Mouse (Mus musculus): ENCODE data around the gene Cwh43. TPM values are rescaled to one million over a fixed set of nuclear protein-coding genes. Genes with fewer than 3 reads are reported as not detected.

Gene Cwh43
- polyA plus RNA-seq, 1 experiment, result 7.5 TPM

GRCm38 (mm10) chr5:73367906-73368305 is 38.0 kb upstream of the Cwh43 start:
- 83% methylated on average over 4 of the region's 4 CpGs for WGBS
- Histone ChIP-seq H3K27me3 (replicated peaks; ENCODE audit: control insufficient read depth, insufficient read depth, low read length) (no peaks in the 10 kb centered on the region), H3K27ac (ENCODE audit: insufficient read depth, low read depth, low read length) (no peak overlapping the region), H3K4me3 (ENCODE audit: insufficient read depth, low read depth, low read length) (no peak overlapping the region), H3K4me1 (ENCODE audit: control insufficient read depth, insufficient read depth, low read length) (no peaks in the 10 kb centered on the region), H3K36me3 (ENCODE audit: control insufficient read depth, insufficient read depth, low read length) (no peaks in the 10 kb centered on the region)
- TF ChIP-seq CTCF (conservative IDR thresholded peaks at IDR 0.05; ENCODE audit: insufficient read depth, insufficient read length, low read depth, low read length) (no peak), POLR2A (IDR thresholded peaks at IDR 0.05; ENCODE audit: low read depth, low read length) (no peak)
- no peak for DNase-seq

GRCm38 (mm10) chr5:73368845-73369447 is 36.9 kb upstream of the Cwh43 start:
- H3K27ac ChIP-seq (ENCODE audit: insufficient read depth, low read depth, low read length), result no peak overlapping the region

GRCm38 (mm10) chr5:73369731-73370130 is 36.1 kb upstream of the Cwh43 start:
- Histone ChIP-seq H3K27ac (ENCODE audit: insufficient read depth, low read depth, low read length) (no peak overlapping the region), H3K4me3 (ENCODE audit: insufficient read depth, low read depth, low read length) (no peak overlapping the region), H3K4me1 (ENCODE audit: control insufficient read depth, insufficient read depth, low read length) (no peaks in the 10 kb centered on the region), H3K27me3 (replicated peaks; ENCODE audit: control insufficient read depth, insufficient read depth, low read length) (no peaks in the 10 kb centered on the region), H3K36me3 (ENCODE audit: control insufficient read depth, insufficient read depth, low read length) (no peaks in the 10 kb centered on the region)
- TF ChIP-seq POLR2A (IDR thresholded peaks at IDR 0.05; ENCODE audit: low read depth, low read length), result no peak
- TF ChIP-seq CTCF (conservative IDR thresholded peaks at IDR 0.05; ENCODE audit: insufficient read depth, insufficient read length, low read depth, low read length), result no peak
- WGBS, result 73% methylated on average over 3 of the region's 3 CpGs
- DNase-seq, result no peak

More at GRCm38 (mm10) chr5:73368845-73369447, 36.9 kb upstream of the Cwh43 start:
- TF ChIP-seq CTCF (conservative IDR thresholded peaks at IDR 0.05; ENCODE audit: insufficient read depth, insufficient read length, low read depth, low read length) (no peak), POLR2A (IDR thresholded peaks at IDR 0.05; ENCODE audit: low read depth, low read length) (no peak)
- DNase-seq, result no peak
- Histone ChIP-seq H3K4me1 (ENCODE audit: control insufficient read depth, insufficient read depth, low read length) (no peaks in the 10 kb centered on the region), H3K4me3 (ENCODE audit: insufficient read depth, low read depth, low read length) (no peak overlapping the region), H3K36me3 (ENCODE audit: control insufficient read depth, insufficient read depth, low read length) (no peaks in the 10 kb centered on the region), H3K27me3 (replicated peaks; ENCODE audit: control insufficient read depth, insufficient read depth, low read length) (no peaks in the 10 kb centered on the region)
- 59% methylated on average over 10 of the region's 10 CpGs for WGBS

GRCm38 (mm10) chr5:73372601-73373000 is 33.3 kb upstream of the Cwh43 start:
- Histone ChIP-seq H3K4me3 (ENCODE audit: insufficient read depth, low read depth, low read length) (no peak overlapping the region), H3K27ac (ENCODE audit: insufficient read depth, low read depth, low read length) (no peak overlapping the region), H3K36me3 (ENCODE audit: control insufficient read depth, insufficient read depth, low read length) (no peaks in the 10 kb centered on the region), H3K4me1 (ENCODE audit: control insufficient read depth, insufficient read depth, low read length) (no peaks in the 10 kb centered on the region), H3K27me3 (replicated peaks; ENCODE audit: control insufficient read depth, insufficient read depth, low read length) (no peaks in the 10 kb centered on the region)
- WGBS, result 74% methylated on average over 5 of the region's 5 CpGs
- TF ChIP-seq POLR2A (IDR thresholded peaks at IDR 0.05; ENCODE audit: low read depth, low read length) (no peak), CTCF (conservative IDR thresholded peaks at IDR 0.05; ENCODE audit: insufficient read depth, insufficient read length, low read depth, low read length) (no peak)
- DNase-seq, result no peak

- TF ChIP-seq POLR2A (IDR thresholded peaks at IDR 0.05; ENCODE audit: low read depth, low read length) (no peak), CTCF (conservative IDR thresholded peaks at IDR 0.05; ENCODE audit: insufficient read depth, insufficient read length, low read depth, low read length) (no peak)
- DNase-seq, result no peak
- WGBS, result 50% methylated on average over 3 of the region's 3 CpGs
These were observed 32.7 kb upstream of the Cwh43 start for GRCm38 (mm10) chr5:73373184-73373583.

GRCm38 (mm10) chr5:73376041-73376440 is 29.8 kb upstream of the Cwh43 start:
- H3K4me3 ChIP-seq (ENCODE audit: insufficient read depth, low read depth, low read length), result no peak overlapping the region
- 47% methylated on average over 9 of the region's 9 CpGs for WGBS

More at GRCm38 (mm10) chr5:73373184-73373583, 32.7 kb upstream of the Cwh43 start:
- no peaks in the 10 kb centered on the region for H3K4me1 ChIP-seq (ENCODE audit: control insufficient read depth, insufficient read depth, low read length)
- no peak overlapping the region for H3K27ac ChIP-seq (ENCODE audit: insufficient read depth, low read depth, low read length)
- H3K4me3 ChIP-seq (ENCODE audit: insufficient read depth, low read depth, low read length), result no peak overlapping the region
- no peaks in the 10 kb centered on the region for H3K36me3 ChIP-seq (ENCODE audit: control insufficient read depth, insufficient read depth, low read length)
- H3K27me3 ChIP-seq (replicated peaks; ENCODE audit: control insufficient read depth, insufficient read depth, low read length), result no peaks in the 10 kb centered on the region

GRCm38 (mm10) chr5:73376491-73376890 is 29.4 kb upstream of the Cwh43 start:
- DNase-seq, result no peak

More at GRCm38 (mm10) chr5:73376041-73376440, 29.8 kb upstream of the Cwh43 start:
- no peak for DNase-seq
- TF ChIP-seq POLR2A (IDR thresholded peaks at IDR 0.05; ENCODE audit: low read depth, low read length) (no peak), CTCF (conservative IDR thresholded peaks at IDR 0.05; ENCODE audit: insufficient read depth, insufficient read length, low read depth, low read length) (no peak)
- no peak overlapping the region for H3K27ac ChIP-seq (ENCODE audit: insufficient read depth, low read depth, low read length)
- H3K36me3 ChIP-seq (ENCODE audit: control insufficient read depth, insufficient read depth, low read length), result no peaks in the 10 kb centered on the region
- H3K27me3 ChIP-seq (replicated peaks; ENCODE audit: control insufficient read depth, insufficient read depth, low read length), result no peaks in the 10 kb centered on the region
- H3K4me1 ChIP-seq (ENCODE audit: control insufficient read depth, insufficient read depth, low read length), result no peaks in the 10 kb centered on the region

More at GRCm38 (mm10) chr5:73376491-73376890, 29.4 kb upstream of the Cwh43 start:
- Histone ChIP-seq H3K27ac (ENCODE audit: insufficient read depth, low read depth, low read length) (no peak overlapping the region), H3K4me3 (ENCODE audit: insufficient read depth, low read depth, low read length) (no peak overlapping the region), H3K4me1 (ENCODE audit: control insufficient read depth, insufficient read depth, low read length) (no peaks in the 10 kb centered on the region), H3K36me3 (ENCODE audit: control insufficient read depth, insufficient read depth, low read length) (no peaks in the 10 kb centered on the region), H3K27me3 (replicated peaks; ENCODE audit: control insufficient read depth, insufficient read depth, low read length) (no peaks in the 10 kb centered on the region)
- WGBS, result 75% methylated on average over 7 of the region's 7 CpGs
- TF ChIP-seq POLR2A (IDR thresholded peaks at IDR 0.05; ENCODE audit: low read depth, low read length), result no peak
- TF ChIP-seq CTCF (conservative IDR thresholded peaks at IDR 0.05; ENCODE audit: insufficient read depth, insufficient read length, low read depth, low read length), result no peak
